Mouse (Mus musculus) ES-E14 (cell line): ENCODE measurements around the gene Glrx.
"Not testable (repeated sequence)": the region's sequence is repeated elsewhere in the genome, so short reads cannot be mapped to it uniquely, and the experiment has no call there.

Experiments
- CHD2 ChIP-seq: IDR thresholded peaks from 2 replicates; pipeline ENCODE4 v1.6.1; 2014; ENCODE audit warnings: mild to moderate bottlenecking, low read depth, low read length, inconsistent platforms
- HCFC1 ChIP-seq: IDR thresholded peaks from 2 replicates; pipeline ENCODE4 v1.6.1; 2012; ENCODE audit warnings: low read length, inconsistent platforms, borderline replicate concordance; ENCODE audit not compliant: insufficient read depth
- MAFK ChIP-seq: IDR thresholded peaks from 2 replicates; pipeline ENCODE4 v1.6.1; 2014; ENCODE audit warnings: mild to moderate bottlenecking, low read depth, low read length, inconsistent platforms; ENCODE audit not compliant: insufficient read depth
- ZC3H11A ChIP-seq: IDR thresholded peaks from 2 replicates; pipeline ENCODE4 v1.6.1; 2012; ENCODE audit warnings: low read depth, mild to moderate bottlenecking, inconsistent platforms, low read length, borderline replicate concordance
- ZNF384 ChIP-seq: IDR thresholded peaks from 2 replicates; pipeline ENCODE4 v1.6.1; 2012; ENCODE audit warnings: low read depth, low read length, inconsistent platforms

DNA sequence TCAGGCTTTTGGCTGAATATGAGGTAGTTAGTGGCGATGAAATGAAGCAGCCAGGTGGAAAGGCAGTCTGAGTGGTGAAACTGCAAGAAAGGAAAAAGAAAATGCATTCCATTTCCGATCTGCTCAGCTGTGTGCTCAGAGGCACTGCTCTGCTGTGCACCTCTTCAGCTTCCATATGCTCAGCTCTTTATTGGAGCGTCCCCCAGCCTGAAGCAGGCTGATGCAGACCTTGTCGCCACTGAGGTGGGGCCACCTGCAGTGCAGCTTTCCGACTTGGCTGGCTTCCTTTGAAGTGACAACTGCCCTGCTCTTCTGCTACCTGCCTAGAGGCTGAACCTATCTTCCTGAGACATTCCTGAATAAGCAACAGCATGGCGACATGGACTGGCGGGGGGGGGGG is 36.5 kb downstream of the Glrx start:
- TF ChIP-seq ZC3H11A, HCFC1, ZNF384, MAFK, CHD2: not testable (repeated sequence)
